8 mouse cellular contexts compared by ENCODE assay signal in the genomic region with DNA sequence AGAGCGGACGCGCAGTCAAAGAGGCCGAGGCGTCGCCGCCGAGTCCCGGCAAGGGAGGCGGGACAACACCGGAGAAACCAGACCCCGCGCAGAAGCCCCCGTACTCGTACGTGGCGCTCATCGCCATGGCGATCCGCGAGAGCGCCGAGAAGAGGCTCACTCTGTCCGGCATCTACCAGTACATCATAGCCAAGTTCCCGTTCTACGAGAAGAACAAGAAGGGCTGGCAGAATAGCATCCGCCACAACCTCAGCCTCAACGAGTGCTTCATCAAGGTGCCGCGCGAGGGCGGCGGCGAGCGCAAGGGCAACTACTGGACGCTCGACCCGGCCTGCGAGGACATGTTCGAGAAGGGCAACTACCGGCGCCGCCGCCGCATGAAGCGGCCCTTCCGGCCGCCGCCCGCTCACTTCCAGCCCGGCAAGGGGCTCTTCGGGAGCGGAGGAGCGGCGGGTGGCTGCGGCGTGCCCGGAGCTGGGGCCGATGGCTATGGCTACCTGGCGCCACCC. TPM values are rescaled to one million over a fixed set of nuclear protein-coding genes. Genes with fewer than 3 reads are reported as not detected.
DNase-seq lines count a peak whose midpoint lies in the region; ATAC-seq and TF ChIP-seq lines count a peak whose summit lies in the region.

No protein-coding gene starts in this region.

- ATAC-seq in lung, embryonic 16.5 days (ENCODE audit: low read depth), result peak; percentile 12
- peak; percentile 1; the same call in 1 of the 2 replicates for ATAC-seq in embryonic facial prominence, embryonic 14.5 days (ENCODE audit: low read depth)
- peak; percentile 24 for ATAC-seq in intestine, embryonic 15.5 days
- no peak for ATAC-seq in liver, postnatal 0 days

- under 1% methylated on average over 51 of the region's 60 CpGs for WGBS in lung, embryonic 16.5 days
- 1% methylated on average over 42 of the region's 60 CpGs for WGBS in embryonic facial prominence, embryonic 14.5 days
- under 1% methylated on average over 60 of the region's 60 CpGs for WGBS in intestine, embryonic 15.5 days
- 2% methylated on average over 59 of the region's 60 CpGs for WGBS in liver, postnatal 0 days (ENCODE audit: insufficient replicate concordance)

- H3K9me3 ChIP-seq in lung, embryonic 16.5 days (ENCODE audit: control insufficient read depth, low read length), result no peaks in the 10 kb centered on the region
- H3K9me3 ChIP-seq in embryonic facial prominence, embryonic 14.5 days (ENCODE audit: control insufficient read depth, low read length), result no peaks in the 10 kb centered on the region
- no peaks in the 10 kb centered on the region for H3K9me3 ChIP-seq in intestine, embryonic 15.5 days
- H3K9me3 ChIP-seq in liver, postnatal 0 days (ENCODE audit: low read length), result no peaks in the 10 kb centered on the region

- peak overlapping the region; percentile 70 for H3K4me2 ChIP-seq in lung, embryonic 16.5 days (ENCODE audit: low read depth, low read length)
- H3K4me2 ChIP-seq in embryonic facial prominence, embryonic 14.5 days (ENCODE audit: low read depth, low read length), result peak overlapping the region; percentile 87
- peak overlapping the region; percentile 81 for H3K4me2 ChIP-seq in intestine, embryonic 15.5 days (replicated peaks)
- peak overlapping the region; percentile 59 for H3K4me2 ChIP-seq in liver, postnatal 0 days (ENCODE audit: low read depth, low read length)

- peaks cover 93% of the 10 kb centered on the region for H3K27me3 ChIP-seq in lung, embryonic 16.5 days (ENCODE audit: control insufficient read depth, insufficient read depth, low read depth, low read length)
- peaks cover 100% of the 10 kb centered on the region for H3K27me3 ChIP-seq in embryonic facial prominence, embryonic 14.5 days (replicated peaks; ENCODE audit: control insufficient read depth, insufficient read depth, low read length)
- H3K27me3 ChIP-seq in intestine, embryonic 15.5 days (replicated peaks), result peaks cover 96% of the 10 kb centered on the region
- H3K27me3 ChIP-seq in liver, postnatal 0 days (ENCODE audit: insufficient read depth, low read length), result peaks cover 99% of the 10 kb centered on the region

- no peak for TF ChIP-seq CTCF in liver, postnatal 0 days (IDR thresholded peaks at IDR 0.05; ENCODE audit: low read depth)

- no peak for DNase-seq in lung, postnatal 14 days
- DNase-seq in embryonic facial prominence, embryonic 14.5 days (ENCODE audit: low spot score), result no peak
- no peak for DNase-seq in liver, postnatal 0 days
- DNase-seq in urinary bladder, postnatal 14 days (ENCODE audit: low spot score), result peak; percentile 44
- DNase-seq in c-Kit-positive CD71-positive TER-119-positive erythroid progenitor cells, embryonic 14.5 days (ENCODE audit: low spot score), result no peak
- DNase-seq in lung, postnatal 36 days, result no peak

- no peak for TF ChIP-seq EP300 in liver, postnatal 0 days (IDR thresholded peaks at IDR 0.05; ENCODE audit: low read depth)

- H3K9ac ChIP-seq in lung, embryonic 16.5 days (ENCODE audit: low read length), result no peak overlapping the region; the same call in 1 of the 2 replicates
- peak overlapping the region; percentile 70 for H3K9ac ChIP-seq in embryonic facial prominence, embryonic 14.5 days (ENCODE audit: low read depth, low read length)
- no peak overlapping the region for H3K9ac ChIP-seq in intestine, embryonic 15.5 days
- H3K9ac ChIP-seq in liver, postnatal 0 days (replicated peaks), result no peak overlapping the region

- peaks cover 20% of the 10 kb centered on the region for H3K4me1 ChIP-seq in lung, embryonic 16.5 days (replicated peaks; ENCODE audit: control insufficient read depth, insufficient read depth, low read length)
- H3K4me1 ChIP-seq in embryonic facial prominence, embryonic 14.5 days (ENCODE audit: control insufficient read depth, insufficient read depth, low read length), result peaks cover 11% of the 10 kb centered on the region; the same call in 1 of the 2 replicates
- H3K4me1 ChIP-seq in intestine, embryonic 15.5 days (replicated peaks), result peaks cover 34% of the 10 kb centered on the region
- peaks cover 14% of the 10 kb centered on the region for H3K4me1 ChIP-seq in liver, postnatal 0 days (ENCODE audit: insufficient read depth)

- H3K4me3 ChIP-seq in lung, embryonic 16.5 days (ENCODE audit: low read length), result peak overlapping the region; percentile 48
- H3K4me3 ChIP-seq in embryonic facial prominence, embryonic 14.5 days (ENCODE audit: low read depth, low read length), result peak overlapping the region; percentile 54
- peak overlapping the region; percentile 38 for H3K4me3 ChIP-seq in intestine, embryonic 15.5 days (replicated peaks)
- H3K4me3 ChIP-seq in liver, postnatal 0 days (ENCODE audit: low read depth, low read length), result peak overlapping the region; percentile 33

- H3K27ac ChIP-seq in lung, embryonic 16.5 days (ENCODE audit: low read length), result no peak overlapping the region
- H3K27ac ChIP-seq in embryonic facial prominence, embryonic 14.5 days (replicated peaks; ENCODE audit: low read depth, low read length), result peak overlapping the region; percentile 80
- no peak overlapping the region for H3K27ac ChIP-seq in intestine, embryonic 15.5 days
- H3K27ac ChIP-seq in liver, postnatal 0 days (ENCODE audit: low read depth), result no peak overlapping the region

- no peaks in the 10 kb centered on the region for H3K36me3 ChIP-seq in lung, embryonic 16.5 days (ENCODE audit: control insufficient read depth, insufficient read depth, low read length)
- H3K36me3 ChIP-seq in embryonic facial prominence, embryonic 14.5 days (ENCODE audit: control insufficient read depth, insufficient read depth, low read length), result no peaks in the 10 kb centered on the region
- H3K36me3 ChIP-seq in intestine, embryonic 15.5 days, result no peaks in the 10 kb centered on the region
- no peaks in the 10 kb centered on the region for H3K36me3 ChIP-seq in liver, postnatal 0 days (replicated peaks; ENCODE audit: insufficient read depth, low read length)

RNA-seq across cellular contexts. Expression of gene Foxl2, which starts 0.7 kb away (rescaled TPM):
- polyA plus RNA-seq in lung, embryonic 16.5 days (2015; fragmentation: Nextera tagmentation; extraction: Ambion mirVana), result not detected in 2 replicates
- polyA plus RNA-seq in embryonic facial prominence, embryonic 14.5 days (2014; fragmentation: Nextera tagmentation; extraction: Ambion mirVana), result 1.0 and 1.5 TPM in 2 replicates
- not detected in 2 replicates for polyA plus RNA-seq in intestine, embryonic 15.5 days (2015; fragmentation: Nextera tagmentation; extraction: Ambion mirVana)
- not detected in 2 replicates for polyA plus RNA-seq in liver, postnatal 0 days (2015; fragmentation: Nextera tagmentation; extraction: Ambion mirVana)

RNA-seq across cellular contexts. Expression of gene Faim, which starts 30.4 kb away (rescaled TPM):
- polyA plus RNA-seq in lung, embryonic 16.5 days (2015; fragmentation: Nextera tagmentation; extraction: Ambion mirVana), result 37.6 and 38.7 TPM in 2 replicates
- polyA plus RNA-seq in embryonic facial prominence, embryonic 14.5 days (2014; fragmentation: Nextera tagmentation; extraction: Ambion mirVana), result 39.7 and 43.5 TPM in 2 replicates
- polyA plus RNA-seq in intestine, embryonic 15.5 days (2015; fragmentation: Nextera tagmentation; extraction: Ambion mirVana), result 39.9 and 42.8 TPM in 2 replicates
- polyA plus RNA-seq in liver, postnatal 0 days (2015; fragmentation: Nextera tagmentation; extraction: Ambion mirVana), result 16.2 and 16.7 TPM in 2 replicates

RNA-seq across cellular contexts. Expression of gene 7420426K07Rik, which starts 52.9 kb away (rescaled TPM):
- not detected in 2 replicates for polyA plus RNA-seq in lung, embryonic 16.5 days (2015; fragmentation: Nextera tagmentation; extraction: Ambion mirVana)
- not detected in 2 replicates for polyA plus RNA-seq in embryonic facial prominence, embryonic 14.5 days (2014; fragmentation: Nextera tagmentation; extraction: Ambion mirVana)
- polyA plus RNA-seq in intestine, embryonic 15.5 days (2015; fragmentation: Nextera tagmentation; extraction: Ambion mirVana), result not detected in 2 replicates
- not detected in 2 replicates for polyA plus RNA-seq in liver, postnatal 0 days (2015; fragmentation: Nextera tagmentation; extraction: Ambion mirVana)
